Mouse (Mus musculus): ENCODE data around the gene 2810004N23Rik.

DNA sequence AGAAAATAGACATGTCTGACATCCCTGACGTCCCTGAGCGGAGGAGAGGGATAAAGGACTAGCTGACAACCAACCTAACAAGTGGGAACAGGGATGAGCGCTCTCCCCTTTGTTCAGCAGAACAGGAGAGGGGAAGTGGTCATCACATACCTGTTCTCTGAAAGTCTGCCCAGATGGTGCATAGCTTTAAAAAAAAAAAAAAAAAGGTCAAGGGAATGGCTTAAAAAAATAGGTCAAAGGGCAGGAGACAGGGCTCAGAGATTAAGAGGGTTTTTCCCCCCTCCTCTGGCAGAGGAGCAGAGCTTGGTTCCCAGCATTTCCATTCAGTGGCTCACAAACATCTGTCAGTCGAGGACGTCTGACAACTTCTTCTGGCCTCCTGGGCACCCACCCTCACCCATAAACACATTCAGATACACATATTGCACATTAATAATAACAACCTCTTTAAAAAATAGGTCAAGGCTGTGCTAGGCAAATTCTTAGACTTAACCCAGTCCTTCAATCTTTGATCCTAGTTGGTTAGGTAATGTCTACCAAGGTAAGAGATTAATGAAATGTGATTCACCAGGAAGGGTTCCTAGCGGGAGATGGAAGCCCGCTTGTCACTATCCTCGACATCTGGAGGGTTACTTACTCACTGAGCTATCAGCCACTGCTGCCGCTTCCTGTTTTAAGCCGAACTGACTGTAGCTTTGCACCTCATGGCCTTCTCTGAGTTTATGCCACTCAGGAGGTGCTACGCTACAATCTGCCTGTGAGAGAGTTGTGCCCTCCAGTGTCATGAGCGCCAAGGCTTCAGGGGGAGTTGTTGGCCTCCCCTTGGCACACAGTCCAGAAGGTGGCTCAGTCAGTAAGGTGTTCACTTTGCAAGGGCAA lies 58.9 kb downstream of the 2810004N23Rik start:
- TF ChIP-seq CTCF (IDR thresholded peaks at IDR 0.05; ENCODE audit: low read depth, low read length) (no peak), POLR2A (IDR thresholded peaks at IDR 0.05; ENCODE audit: extremely low read depth, insufficient read depth, low read length) (no peak)
